Mouse (Mus musculus): ENCODE data around the gene Spock1.

GRCm38 (mm10) chr13:57667621-57668020, 240.5 kb downstream of the Spock1 start:
- no peak for TF ChIP-seq TAL1 (IDR thresholded peaks at IDR 0.05; ENCODE audit: low read length)
- no peak for TF ChIP-seq GATA1 (IDR thresholded peaks at IDR 0.05; ENCODE audit: low read length)

All from erythroblast, embryonic 14.5 days (primary cell).